Mouse (Mus musculus) inflammation-experienced regulatory T-cells, adult 6 months (primary cell): ENCODE measurements around the gene Ereg. TPM values are rescaled to one million over a fixed set of nuclear protein-coding genes. Genes with fewer than 3 reads are reported as not detected.

Source experiments
- ATAC-seq: one replicate; pipeline ENCODE4 v1.8.0; 2017
- polyA plus RNA-seq, 3 experiments: library from polyadenylated mRNA; unstranded; fragments of 100-300 nt; shearing (Covaris generic); gene quantifications; one replicate each; pipeline ENCODE4 v1.2.1; 2017

Ereg gene
- not detected for polyA plus RNA-seq

DNA sequence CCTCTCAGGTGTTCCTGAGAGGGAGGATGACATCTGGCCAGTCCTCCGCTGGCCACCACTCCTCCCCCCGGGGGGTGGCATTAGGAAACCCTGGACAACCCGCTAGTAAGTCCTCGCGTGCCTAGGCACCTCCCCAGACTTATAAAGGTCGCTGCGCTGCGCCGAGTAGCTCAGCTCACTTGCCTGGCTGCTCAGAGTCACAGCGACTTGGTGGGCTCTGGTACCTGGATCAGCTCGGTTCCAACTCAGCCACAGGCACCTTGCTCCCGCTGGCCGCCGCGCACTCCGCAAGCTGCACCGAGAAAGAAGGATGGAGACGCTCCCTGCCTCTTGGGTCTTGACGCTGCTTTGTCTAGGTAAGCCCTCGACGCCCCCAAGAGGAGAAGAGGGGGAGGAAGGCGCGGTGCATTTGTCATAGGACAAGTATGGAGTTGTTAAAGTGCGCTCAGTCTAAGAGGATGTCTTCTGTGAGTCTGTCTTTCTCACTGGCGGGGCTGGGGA, at the start of gene Ereg:
TSS of gene Ereg (plus strand) at position 173 of the 501 bp plus-strand sequence.
- no peak for ATAC-seq

DNA sequence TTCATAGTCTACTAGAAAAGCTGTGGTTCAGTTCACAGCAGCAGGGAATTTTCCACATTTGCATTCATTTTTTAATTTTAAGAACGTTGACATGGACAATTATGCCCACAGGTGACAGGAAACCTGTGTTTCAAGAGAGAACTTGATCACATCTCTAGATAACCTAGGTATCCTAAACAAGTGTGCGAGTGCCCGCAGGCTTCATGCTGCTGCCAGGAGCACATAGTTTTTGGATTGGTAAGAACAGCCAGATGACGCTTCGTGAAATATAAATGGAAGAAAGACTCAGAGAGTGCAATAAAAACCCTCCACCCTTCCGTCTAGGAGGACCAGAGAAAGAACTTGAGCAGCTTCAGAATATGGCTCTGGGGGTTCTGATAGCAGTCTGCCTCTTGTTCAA, 47.3 kb upstream of the Ereg start, which contains the start of gene Epgn:
TSS of gene Epgn (plus strand) at position 301 of the 400 bp plus-strand sequence.
- ATAC-seq: no peak

DNA sequence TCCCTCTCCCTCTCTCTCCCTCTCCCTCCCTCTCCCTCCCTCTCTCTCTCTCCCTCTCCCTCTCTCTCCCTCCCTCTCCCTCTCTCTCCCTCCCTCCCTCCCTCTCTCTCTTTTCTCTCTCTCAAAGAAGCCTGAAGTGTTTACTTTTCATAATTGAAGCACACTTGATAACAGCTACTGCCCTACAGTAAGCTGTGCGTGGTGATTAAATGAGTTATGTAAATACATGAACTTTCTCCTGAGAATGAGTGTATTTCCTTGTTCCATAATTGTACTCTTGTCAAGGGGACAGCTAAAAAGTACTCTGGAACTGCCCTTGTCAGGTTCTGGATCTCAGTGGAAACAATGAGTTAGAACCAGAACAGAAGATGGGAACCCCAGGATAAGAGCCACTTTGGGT, 46.6 kb upstream of the Ereg start:
- ATAC-seq: no peak

DNA sequence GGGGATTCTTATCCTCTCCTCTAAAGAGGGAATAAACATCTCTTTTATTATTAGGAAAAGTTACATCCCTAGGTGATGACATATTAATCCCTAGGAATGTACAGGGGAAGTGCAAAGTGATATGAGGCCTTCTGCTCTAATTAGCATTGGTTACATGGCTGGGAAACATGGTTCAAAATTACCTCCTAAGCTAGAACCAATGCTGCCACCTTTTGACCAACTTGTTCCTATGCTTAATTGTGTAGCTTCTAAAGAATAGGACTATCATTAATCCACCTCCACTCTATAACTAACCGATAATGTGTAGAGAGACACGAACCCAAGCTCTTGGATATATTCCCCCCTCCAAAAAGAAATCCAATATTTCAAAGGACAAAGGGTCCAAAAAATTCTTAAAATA, 43.8 kb upstream of the Ereg start:
- ATAC-seq: no peak

DNA sequence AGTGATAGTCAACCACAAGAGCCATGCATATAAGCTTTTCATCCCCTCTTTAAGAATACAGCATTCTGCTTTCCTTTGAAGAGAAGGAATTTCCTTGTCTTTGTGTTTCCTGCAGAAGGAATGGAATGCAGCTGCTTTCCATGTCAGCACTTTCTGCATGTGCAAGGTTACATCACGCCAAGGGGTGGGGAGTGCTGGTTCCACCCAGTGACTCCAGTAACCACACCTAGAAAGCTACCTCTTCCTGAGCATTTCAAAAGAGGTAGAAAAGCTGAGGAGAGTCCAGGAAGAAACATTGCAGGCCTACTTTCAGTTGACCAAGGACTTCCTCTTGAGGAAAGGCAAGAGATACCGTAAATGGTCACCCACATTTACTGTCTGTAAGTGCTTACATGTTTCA, 39.1 kb upstream of the Ereg start:
- ATAC-seq: no peak

DNA sequence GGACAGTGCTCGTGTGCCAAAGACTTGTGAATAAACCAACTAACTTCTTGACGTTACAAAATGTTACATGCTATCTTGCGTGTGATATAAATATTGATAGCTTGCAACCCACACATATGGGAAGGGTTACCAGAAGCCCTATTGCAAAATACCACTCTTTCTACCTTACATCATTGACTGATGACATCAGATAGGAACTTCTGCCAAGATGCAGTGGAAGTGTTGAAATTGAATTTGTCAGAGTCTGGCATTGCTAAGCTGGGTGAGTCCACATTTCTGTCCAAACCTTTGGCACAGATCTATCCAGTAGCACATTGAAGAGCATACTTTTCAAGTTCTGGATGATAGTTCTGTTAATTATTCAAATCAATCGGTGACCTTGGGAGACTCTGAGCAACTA, 37.8 kb upstream of the Ereg start:
- ATAC-seq: no peak

DNA sequence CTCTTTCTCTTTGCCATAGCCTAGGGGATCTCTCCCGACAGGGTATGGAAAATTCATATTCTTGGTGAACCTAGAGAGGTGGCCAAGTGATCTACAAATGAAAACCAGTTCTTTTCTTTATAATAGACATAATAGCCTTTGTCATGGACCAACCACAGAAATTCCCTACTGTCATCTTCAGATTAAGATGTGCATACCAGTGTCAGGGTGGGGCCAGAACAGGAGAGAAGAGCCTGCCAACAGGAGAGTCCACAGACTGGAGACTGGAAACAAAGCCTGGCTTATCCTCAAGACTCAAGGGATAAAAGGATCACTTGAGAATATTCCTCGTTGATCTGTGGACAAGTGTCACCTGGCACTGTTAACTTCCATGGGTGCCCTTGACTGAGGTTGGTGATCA, 36.7 kb upstream of the Ereg start:
- no peak for ATAC-seq

DNA sequence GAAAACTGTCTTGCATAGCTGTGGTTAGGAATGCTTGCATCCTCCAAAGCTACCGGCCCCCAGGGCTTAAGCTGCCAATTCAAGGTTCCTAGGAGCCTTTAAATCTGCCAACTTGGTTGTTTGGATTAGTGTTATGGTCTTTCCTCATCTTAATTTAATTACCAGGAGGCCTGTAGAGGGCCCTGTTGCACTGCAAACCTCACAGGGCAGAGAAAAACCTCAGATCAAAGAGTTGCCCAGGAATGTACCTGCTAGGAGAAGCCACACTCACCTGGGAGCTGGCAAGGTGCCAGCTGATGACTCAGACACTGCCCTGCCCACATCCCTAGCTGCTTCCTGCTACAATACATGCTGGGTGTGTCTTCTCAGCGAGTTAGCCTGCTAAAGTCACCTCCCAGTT, 35.9 kb upstream of the Ereg start:
- peak; percentile 89 for ATAC-seq

DNA sequence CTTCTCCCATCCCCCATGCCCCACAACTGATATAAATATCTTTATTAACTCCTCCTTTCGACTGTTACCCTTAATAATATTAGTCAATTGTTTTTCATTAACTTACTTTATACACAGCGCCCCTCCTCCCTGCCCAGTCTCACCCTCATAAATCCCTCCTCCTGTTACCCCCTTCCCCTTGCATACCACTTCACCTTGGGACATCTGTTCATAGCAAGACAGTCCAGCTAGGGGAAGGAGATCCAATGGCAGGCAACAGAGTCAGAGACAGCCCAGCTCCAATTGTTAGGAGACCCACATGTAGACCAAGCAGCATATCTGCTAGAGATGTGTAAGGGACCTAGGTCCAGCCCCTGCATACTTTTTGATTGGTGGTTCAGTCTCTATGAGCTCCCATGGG, 35.5 kb upstream of the Ereg start:
- peak; percentile 12 for ATAC-seq

DNA sequence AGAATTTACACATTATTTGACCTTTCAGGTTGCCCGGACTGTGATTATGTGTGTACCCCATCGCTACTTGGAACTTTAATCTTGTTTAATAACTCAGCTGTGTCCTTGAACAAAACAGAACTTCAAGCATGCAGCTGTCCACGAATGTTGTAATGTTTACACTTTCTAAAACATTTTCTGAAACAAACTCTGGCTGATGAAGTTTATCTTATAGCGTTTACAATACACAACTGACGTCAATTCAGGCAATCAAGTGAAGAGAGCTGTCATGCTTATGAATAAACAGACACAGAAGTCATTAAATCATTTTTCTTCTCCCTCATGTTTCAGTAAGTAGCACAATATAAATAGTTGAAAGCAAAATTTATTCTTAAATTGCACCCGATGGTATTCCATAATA, 26.4 kb upstream of the Ereg start:
- no peak for ATAC-seq

DNA sequence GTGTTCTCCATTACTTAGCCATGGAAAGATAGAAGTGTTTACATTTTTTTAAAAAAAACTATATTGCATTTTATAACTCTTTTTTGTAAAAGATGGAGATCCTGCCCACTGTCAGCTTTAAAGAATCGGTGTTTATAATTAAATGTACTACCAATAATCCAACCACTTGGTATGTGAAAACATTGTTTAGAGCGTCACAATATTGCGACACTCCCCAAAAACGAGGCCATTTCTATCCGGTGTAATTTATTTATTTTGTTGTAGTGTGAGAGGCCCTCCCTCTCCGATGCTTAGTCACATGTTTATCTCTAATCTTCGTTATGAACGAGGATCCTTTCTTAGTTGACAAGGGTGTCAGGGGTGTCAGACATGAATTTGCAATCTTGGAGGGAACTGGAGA, 26.0 kb upstream of the Ereg start:
- no peak for ATAC-seq

DNA sequence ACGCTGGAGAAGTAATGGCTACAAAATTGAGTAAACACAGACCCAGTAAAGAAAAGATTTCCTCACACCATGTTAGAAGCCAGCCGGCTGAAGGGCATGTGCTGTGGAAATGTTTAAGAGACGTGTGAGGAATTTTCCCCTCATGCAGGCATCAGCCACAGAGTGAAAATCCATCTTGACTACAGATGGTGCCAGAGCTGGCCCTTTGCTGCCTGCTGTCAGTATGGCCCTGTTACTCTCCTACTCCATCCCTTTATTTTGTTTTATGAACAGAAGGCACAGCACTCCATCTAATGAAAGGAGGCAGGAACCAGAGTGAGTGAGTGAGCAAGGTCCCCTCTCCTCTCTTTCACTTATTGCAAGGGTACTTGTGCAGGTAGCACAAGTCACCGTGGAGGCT, 2.1 kb upstream of the Ereg start:
- ATAC-seq: no peak

DNA sequence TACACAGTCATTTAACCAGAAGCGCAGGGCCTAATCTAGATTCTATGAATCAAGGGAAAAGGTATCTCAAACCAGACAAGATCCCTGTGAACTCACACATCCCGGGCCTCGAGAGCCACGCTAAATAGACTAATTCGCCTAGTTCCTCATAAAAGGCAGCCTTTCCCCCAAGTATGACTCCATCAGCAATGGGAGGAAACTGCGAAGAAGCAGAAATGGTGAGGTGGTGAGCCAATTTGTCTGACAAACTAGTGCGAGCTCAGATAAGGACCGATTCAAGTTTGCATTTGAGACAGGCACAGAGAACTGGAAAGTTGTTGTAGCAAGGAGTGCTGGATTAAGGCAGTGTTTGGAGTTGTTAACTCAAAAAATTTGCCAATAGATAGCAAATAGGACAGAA, 796 bp upstream of the Ereg start:
- no peak for ATAC-seq

DNA sequence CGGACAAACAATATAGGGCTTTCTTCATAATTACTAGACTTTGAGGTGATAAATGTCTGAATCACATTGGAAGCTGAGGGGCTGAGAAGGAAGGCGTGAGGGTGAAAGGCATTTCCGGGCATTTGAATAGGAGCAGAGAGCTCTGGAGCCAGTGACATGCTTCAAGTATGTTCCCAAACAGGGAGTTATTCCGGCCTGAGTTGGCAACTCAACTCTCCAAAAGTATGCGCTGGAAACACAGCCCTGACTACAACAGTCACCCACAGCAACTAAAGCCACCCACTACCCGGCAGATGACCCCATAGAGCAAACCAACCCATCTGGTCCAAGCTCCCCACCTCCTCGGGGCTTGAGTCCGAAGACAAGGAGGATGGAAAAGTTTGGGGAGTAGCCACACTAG, 396 bp upstream of the Ereg start:
- no peak for ATAC-seq

DNA sequence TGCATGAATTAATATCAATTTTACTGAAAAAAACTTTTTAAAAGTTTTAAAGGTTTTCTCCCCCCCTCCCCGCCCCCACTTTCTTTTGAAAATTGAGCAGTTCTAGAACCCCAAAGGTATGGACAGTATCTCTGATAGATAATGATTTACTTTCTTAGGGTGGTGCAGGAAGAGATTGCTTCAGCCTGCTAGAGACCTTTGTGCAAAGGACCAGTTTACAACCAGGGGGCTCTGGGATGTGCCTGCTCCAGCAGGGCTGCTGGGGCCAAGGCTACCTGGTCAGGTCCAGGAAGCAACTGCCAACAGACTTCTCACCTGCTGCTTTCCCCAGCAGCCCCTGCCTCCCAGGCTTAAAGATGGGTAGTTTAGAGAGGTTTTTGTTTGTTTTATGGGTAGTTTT, 599 bp downstream of the Ereg start:
- no peak for ATAC-seq

DNA sequence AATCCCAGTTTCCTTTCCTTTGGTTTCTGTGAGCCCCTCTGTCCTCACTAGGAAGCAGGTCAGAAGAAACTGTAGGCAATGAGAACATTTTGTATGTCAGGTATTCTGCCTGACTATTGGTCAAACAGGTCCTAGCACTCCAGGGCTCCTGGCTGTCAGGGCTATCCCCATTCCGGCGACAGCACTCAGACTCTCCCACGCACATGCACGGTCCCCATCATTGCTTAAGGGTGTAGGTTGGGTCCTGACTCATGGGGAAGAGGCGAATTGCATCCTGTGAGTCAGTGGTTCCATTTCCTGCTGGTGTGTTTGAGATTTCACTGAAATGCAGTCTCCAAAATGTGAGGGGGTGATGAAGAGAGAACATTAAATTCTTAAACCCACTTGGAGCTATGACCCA, 8.6 kb downstream of the Ereg start:
- peak; percentile 92 for ATAC-seq

DNA sequence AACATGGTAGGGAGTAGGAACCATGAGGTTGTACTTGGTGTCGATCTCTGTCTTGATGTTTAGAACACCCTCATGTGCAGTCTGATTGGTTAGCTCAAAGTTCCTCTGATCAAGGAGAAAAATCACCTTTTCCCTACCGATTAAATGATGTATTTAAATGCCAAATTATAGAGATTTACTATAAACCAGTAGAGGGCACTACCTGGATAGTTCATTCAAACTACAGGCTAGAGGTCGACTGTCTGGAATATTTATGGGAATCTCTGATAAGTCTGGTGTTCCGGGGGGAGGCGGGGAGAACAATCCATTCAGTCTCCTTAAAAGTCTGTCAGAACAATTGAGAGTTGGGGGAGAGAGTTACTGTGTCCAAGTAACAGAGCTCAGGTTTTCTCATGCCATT, 10.9 kb downstream of the Ereg start:
- no peak for ATAC-seq

DNA sequence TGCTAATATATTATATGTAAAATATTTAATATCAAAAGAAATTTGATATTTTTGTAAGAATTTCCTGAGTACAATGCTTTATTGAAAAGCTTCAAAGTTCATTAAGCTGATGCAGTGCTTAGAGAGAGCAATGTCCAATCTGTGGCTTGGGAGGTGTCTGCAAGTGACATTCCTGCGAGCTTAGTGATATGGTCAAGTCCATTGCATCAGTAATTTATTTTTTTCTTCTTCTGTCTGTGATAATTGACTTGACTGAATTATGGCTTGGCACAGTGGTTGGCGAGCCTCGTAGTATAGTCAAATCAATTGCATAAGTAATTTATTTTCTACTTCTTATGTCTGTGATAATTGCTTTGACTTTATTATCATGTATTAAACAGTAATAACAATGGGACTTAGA, 15.9 kb downstream of the Ereg start:
- ATAC-seq: no peak

DNA sequence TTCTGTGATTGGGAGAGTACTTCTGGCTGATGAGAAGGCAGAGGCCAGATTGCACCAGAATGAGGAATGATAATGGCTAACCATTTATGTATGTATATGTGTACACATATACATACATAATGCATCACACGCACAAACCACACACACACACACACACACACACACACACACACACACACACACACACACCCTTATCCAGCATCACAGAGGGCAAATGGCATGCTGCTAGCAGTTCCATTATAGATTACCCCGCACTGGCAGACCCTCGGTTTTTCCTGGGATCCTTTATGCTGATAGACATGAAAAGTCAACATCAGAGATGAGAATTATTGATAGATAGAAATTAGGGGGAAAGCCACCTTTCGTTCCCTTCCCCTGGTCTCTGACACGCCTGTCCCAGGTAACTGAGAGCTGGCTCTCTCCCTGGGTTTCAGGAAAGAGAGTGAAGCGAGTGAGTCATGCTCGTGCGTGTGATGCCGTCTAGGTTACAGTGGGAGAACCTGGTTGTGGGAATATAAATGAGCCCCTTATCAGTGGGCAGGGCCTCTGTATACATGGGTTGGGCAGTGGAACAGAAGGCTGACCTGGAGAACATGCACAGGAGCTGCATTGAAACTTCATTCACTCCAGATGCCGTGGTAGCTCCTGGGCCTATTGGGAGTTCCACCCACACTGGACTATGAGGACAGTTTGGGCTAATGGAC, 23.6 kb downstream of the Ereg start:
- no peak for ATAC-seq

DNA sequence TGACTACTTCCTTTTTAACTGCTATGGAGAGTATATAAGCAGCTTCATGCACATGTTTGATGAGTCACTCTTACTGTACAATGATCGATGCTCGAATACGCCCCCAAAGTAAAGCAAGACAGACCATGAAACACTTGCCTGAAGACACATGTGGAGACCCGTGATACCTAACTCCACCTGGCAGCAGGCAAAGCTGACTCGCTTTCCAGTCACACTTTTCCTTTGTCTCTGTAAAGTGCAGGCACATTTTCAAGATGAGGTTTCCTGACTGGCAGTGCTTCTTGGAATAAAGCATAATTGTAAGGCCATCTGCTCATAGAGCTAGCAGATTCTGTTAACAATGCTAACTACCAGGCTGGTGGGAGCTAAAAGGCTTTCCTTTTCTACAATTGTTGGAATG, 27.3 kb downstream of the Ereg start:
- ATAC-seq: no peak

DNA sequence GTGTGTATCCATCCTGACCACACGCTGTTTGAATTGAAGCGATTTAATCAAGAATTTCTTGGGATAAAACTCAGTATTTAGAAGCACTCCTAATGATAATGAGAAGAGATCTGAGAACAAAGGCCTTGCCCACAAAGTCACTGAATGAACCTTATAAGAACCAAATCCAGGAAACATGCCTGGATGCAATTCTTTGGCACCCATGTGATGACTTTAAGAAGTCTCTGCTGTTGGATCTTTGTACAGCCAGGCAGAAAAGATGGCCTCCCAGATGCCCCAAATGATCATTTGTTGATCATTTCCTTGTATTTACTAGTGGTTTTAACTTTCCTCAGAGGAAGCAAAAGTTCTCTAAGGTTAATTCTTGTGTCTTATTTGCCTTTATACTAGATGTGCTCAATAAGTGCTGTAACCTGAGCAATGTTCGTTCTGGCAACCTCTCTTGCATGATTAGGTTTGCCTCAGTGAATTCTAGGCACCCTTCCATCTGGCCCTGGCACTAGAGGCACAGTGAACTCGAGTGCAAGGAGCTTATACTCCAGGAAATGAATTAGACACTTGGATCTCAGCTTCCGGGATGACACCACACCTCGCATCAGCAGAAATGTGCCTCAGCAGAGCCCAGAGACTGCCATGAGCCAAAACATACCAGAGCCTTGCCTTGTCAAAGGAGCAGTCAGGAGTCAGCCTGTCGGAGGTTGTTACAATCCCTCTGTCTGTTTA, 29.7 kb downstream of the Ereg start:
- no peak for ATAC-seq

DNA sequence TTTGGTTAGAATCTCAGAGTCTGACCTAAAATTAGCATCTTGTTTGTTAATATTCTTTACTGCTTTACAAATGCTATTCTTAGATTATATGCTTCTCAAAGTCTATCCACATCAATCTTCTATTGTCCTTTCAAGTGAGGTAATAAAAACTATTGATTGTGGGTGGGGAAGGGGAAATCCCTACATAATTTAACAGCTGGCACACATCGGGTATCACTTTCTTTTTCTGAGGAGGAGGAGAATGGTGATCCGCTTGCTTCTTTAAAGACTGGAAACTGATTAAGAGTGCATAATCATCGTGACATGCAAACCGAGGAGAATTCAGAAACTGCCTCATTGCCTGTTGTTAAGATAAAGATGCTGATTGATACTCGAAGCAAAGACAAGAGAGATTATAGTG, 31.8 kb downstream of the Ereg start:
- ATAC-seq: peak; percentile 88

DNA sequence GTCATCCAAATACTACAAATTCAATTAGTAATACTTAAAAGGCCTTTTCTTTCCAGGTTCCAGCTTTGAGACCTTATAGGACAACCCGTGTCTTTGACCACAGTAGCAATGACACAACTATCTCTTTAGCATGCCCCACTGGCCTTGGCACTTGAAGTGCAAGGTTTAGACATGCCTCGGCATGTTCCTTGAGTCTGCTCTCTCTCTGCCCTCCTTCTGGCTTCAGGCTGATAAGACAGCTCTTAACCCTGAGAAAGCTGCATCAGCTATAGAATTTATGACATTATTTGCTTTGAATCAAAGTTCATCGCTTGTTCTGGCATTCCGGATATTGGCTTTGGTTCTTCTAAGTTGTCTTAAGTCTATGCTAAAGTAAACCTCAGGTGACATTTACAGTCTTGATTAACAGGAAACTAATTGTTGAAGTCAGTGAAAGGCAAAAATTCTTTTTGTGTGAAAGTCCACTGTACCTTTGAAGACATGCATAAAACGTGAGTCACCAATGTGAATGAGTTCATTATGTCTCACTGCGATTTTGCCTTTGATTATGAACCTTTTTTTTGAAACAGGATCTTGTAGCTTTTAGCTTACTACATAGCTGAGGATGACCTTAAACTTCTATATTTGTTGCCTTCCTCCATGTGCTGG, 35.7 kb downstream of the Ereg start:
- no peak for ATAC-seq

DNA sequence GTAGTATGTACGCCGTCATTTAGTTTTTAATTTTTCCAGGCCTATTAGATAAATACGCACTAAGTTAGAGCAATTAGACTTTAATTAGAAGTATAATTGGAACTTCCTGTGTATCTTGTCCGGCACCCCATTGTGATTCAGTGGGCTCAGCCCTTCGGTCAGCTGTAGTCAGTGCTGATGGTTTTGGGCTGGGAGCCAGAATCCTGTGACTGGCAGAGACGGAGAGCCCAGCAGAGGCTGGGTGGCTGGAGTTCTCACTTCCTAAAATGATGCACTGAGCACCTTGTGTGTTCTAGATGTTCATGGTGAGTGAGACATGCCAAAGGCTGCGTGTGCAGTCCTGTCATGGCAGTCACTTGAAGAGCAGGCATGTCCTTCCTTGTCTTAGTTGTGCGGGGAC, 36.6 kb downstream of the Ereg start:
- no peak for ATAC-seq
